Comparison of ENCODE assay signal across 8 mouse cellular contexts in genomic region chr3:68493170-68493585, GRCm38 (mm10).
DNase-seq lines count a peak whose midpoint lies in the region; ATAC-seq and TF ChIP-seq lines count a peak whose summit lies in the region.

No protein-coding gene starts in this region.

- H3K36me3 ChIP-seq in spleen, adult 2 months (ENCODE audit: control insufficient read depth, insufficient read depth, low read length): no peaks in the 10 kb centered on the region
- H3K36me3 ChIP-seq in embryonic facial prominence, embryonic 15.5 days: no peaks in the 10 kb centered on the region
- 0 out of 2 replicates have a peak, but pooled peaks cover under 1% of the 10 kb centered on the region for H3K36me3 ChIP-seq in limb, embryonic 10.5 days
- H3K36me3 ChIP-seq in midbrain, embryonic 10.5 days: no peaks in the 10 kb centered on the region

- WGBS in spleen, adult 2 months: 3% methylated on average over 12 of the region's 12 CpGs
- WGBS in embryonic facial prominence, embryonic 15.5 days: 2% methylated on average over 12 of the region's 12 CpGs
- WGBS in limb, embryonic 10.5 days: 1% methylated on average over 12 of the region's 12 CpGs
- WGBS in midbrain, embryonic 10.5 days: under 1% methylated on average over 12 of the region's 12 CpGs

- H3K9ac ChIP-seq in embryonic facial prominence, embryonic 15.5 days: peak overlapping the region; percentile 39

- H3K27me3 ChIP-seq in spleen, adult 2 months (ENCODE audit: control insufficient read depth, insufficient read depth, low read length): peaks cover 17% of the 10 kb centered on the region
- H3K27me3 ChIP-seq in embryonic facial prominence, embryonic 15.5 days: no peaks in the 10 kb centered on the region
- no peaks in the 10 kb centered on the region for H3K27me3 ChIP-seq in limb, embryonic 10.5 days (ENCODE audit: low read depth, poor library complexity, severe bottlenecking)
- H3K27me3 ChIP-seq in midbrain, embryonic 10.5 days (ENCODE audit: low read depth, poor library complexity, severe bottlenecking): peaks cover 22% of the 10 kb centered on the region

- intact Hi-C loops in heart, postnatal 25 days (cut with DNase I): no loop called here

- H3K4me3 ChIP-seq in spleen, adult 2 months (ENCODE audit: extremely low read depth, insufficient read depth, insufficient read length): peak overlapping the region; percentile 65; the same call in 1 of the 2 replicates
- H3K4me3 ChIP-seq in embryonic facial prominence, embryonic 15.5 days (replicated peaks): peak overlapping the region; percentile 57
- H3K4me3 ChIP-seq in limb, embryonic 10.5 days: peak overlapping the region; percentile 86
- H3K4me3 ChIP-seq in midbrain, embryonic 10.5 days: peak overlapping the region; percentile 80

- TF ChIP-seq CTCF in spleen, adult 2 months (IDR thresholded peaks at IDR 0.05; ENCODE audit: extremely low read depth, insufficient read depth, insufficient read length, insufficient replicate concordance): no peak

- no peaks in the 10 kb centered on the region for H3K9me3 ChIP-seq in embryonic facial prominence, embryonic 15.5 days (replicated peaks)
- no peaks in the 10 kb centered on the region for H3K9me3 ChIP-seq in limb, embryonic 10.5 days (replicated peaks)
- no peaks in the 10 kb centered on the region for H3K9me3 ChIP-seq in midbrain, embryonic 10.5 days (replicated peaks)

- H3K4me2 ChIP-seq in embryonic facial prominence, embryonic 15.5 days (replicated peaks): peak overlapping the region; percentile 99

- no peak for DNase-seq in spleen, adult 2 months (ENCODE audit: low read depth in 1 of 2, low spot score in 2 of 2)
- DNase-seq in spleen, postnatal 10 days (ENCODE audit: low spot score in 2 of 2): no peak
- DNase-seq in heart, postnatal 25 days (ENCODE audit: low spot score): peak; percentile 74
- no peak for DNase-seq in limb, embryonic 10.5 days (ENCODE audit: low spot score)
- no peak for DNase-seq in midbrain, embryonic 10.5 days (ENCODE audit: low spot score)
- DNase-seq in B cell, adult 2 months: no peak
- DNase-seq in cerebellum, postnatal 25 days: no peak

- H3K27ac ChIP-seq in spleen, adult 2 months (ENCODE audit: insufficient read depth, low read length): peak overlapping the region; percentile 57; the same call in 1 of the 2 replicates
- peak overlapping the region; percentile 87 for H3K27ac ChIP-seq in embryonic facial prominence, embryonic 15.5 days (replicated peaks)
- peak overlapping the region; percentile 94 for H3K27ac ChIP-seq in limb, embryonic 10.5 days
- peak overlapping the region; percentile 89 for H3K27ac ChIP-seq in midbrain, embryonic 10.5 days (replicated peaks)

- TF ChIP-seq POLR2A in spleen, adult 2 months (IDR thresholded peaks at IDR 0.05; ENCODE audit: low read depth, low read length): no peak

- peaks cover 4% of the 10 kb centered on the region; the same call in 1 of the 2 replicates for H3K4me1 ChIP-seq in spleen, adult 2 months (ENCODE audit: control insufficient read depth, insufficient read depth, insufficient read length)
- peaks cover 29% of the 10 kb centered on the region for H3K4me1 ChIP-seq in embryonic facial prominence, embryonic 15.5 days
- peaks cover 70% of the 10 kb centered on the region for H3K4me1 ChIP-seq in limb, embryonic 10.5 days
- peaks cover 52% of the 10 kb centered on the region for H3K4me1 ChIP-seq in midbrain, embryonic 10.5 days

- peak; percentile 55 for ATAC-seq in embryonic facial prominence, embryonic 15.5 days (ENCODE audit: insufficient number of reproducible peaks, low FRiP score, low TSS enrichment, low read depth)
